Mouse (Mus musculus): ENCODE measurements around the gene H2-T22.
"Not testable (repeated sequence)": the region's sequence is repeated elsewhere in the genome, so short reads cannot be mapped to it uniquely, and the experiment has no call there.

Gene H2-T22

DNA sequence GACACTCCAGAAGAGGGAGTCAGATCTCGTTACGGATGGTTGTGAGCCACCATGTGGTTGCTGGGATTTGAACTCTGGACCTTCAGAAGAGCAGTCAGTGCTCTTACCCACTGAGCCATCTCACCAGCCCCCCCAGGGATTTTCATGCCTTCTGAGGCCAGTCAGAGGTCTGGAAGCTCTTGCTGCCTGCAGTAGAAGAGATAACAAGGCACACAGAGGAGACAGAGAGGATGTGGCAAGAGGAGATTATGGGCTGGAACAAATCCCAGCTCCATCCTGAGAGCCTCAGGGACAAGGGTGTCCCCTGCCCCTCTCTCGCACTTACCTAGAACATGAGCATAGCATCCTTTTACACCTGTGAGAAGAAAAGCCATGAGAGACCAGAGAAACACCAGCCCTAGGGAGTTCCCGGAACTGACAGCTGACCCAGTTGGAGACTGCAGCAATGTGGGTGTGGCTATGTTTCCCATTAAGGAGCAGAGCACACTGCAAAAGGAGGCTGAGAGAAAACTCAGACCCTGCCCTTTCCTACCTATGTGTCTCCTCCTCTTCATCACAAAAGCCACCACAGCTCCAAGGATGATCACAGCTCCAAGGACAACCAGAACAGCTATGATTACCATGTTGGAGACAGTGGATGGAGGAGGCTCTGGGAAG is 12.4 kb downstream of the H2-T22 start:
- in situ Hi-C loops (cut with MseI, MboI): not testable (repeated sequence)

DNA sequence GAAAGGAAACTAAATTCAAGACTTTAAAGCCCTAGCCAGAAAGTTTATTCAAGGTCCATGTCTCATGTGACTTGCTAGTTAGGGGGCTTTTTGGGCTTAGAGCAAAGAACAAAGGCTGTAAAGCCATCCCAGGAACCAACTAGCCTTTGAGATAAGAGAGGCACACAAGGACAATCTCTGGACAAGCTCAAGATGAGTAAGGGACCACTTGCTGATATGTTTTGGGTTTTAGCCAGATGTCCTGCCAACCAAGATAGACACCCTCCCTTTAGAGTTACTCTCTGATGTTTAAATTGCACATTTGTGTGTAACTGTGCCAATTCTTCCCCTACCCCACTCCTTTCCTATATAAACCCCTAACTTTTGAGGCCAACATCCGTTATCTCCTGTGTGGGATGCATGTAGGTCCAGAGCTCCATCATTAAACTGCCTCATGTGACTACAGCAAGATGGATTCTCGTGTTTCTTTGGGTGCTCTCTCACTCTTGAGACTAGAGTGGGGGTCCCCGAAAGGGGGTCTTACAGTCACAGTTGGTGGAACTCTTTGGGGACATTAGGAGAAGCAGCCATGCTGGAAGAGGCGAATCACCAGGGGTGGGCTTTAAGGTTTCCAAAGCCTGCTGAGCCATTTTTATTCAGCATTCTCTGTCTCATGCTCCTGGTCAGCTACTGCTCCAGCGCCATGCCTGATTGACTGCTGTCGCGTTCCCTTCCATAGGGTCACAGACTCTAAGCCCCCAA is 13.5 kb downstream of the H2-T22 start:
- in situ Hi-C loops (cut with MseI, MboI): no loop called here

DNA sequence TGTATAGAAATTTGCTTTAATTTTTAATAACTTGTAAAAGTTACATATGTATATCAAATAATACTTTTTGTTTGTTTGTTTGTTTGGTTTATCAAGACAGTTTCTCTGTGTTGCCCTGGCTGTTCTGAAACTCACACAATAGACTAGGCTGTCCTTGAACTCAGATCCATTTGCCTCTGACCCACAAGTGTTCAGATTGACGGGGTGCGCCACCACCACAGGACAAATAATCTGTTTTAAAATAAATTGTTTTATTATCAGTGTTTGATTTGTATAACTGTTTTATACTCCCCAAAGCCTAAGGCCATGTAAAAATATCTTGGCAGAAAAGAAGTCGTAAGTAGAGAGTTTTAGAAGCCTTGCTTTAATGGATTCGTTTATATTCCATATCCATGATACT is 14.9 kb downstream of the H2-T22 start:
- in situ Hi-C loops (cut with MseI, MboI): no loop called here

DNA sequence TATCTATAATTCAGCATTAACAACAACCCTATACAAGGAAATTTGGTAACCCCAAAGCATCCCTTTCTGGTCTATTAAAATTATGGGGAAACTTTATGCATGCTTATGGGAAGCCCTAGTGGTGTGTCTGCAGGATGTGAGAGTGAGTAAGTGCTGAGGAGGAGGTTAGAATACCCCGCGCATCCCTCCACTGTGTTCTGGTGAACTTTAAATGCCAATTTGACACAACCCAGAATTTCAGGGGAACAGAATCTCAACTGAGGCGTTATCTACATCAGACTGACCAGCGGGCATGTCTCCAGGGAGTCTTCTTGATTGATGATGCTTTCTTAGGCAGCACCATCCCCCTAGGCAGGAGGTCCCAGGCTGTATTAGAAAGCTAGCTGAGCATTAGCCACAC is 16.6 kb downstream of the H2-T22 start:
- in situ Hi-C loops (cut with MseI, MboI): no loop called here

DNA sequence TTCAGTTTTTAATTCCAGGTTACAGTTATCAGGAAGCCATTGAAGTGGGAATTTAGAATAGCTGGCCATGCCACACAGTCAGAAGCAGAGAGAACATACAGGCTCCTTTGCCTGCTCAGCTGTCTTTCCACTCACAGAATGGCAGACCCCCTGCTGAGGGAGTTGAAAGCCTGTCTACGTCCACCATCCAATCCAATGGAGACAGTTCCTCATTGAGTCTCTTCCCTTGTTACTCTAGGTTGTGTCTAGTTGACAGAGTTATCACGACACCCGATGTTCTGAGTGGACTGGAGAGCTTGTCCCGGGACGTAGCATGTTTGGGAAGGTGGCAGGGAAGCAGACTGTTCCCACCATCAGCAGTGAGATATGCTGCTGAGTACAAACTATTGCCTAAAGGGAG is 17.4 kb downstream of the H2-T22 start:
- in situ Hi-C loops (cut with MseI, MboI): no loop called here

DNA sequence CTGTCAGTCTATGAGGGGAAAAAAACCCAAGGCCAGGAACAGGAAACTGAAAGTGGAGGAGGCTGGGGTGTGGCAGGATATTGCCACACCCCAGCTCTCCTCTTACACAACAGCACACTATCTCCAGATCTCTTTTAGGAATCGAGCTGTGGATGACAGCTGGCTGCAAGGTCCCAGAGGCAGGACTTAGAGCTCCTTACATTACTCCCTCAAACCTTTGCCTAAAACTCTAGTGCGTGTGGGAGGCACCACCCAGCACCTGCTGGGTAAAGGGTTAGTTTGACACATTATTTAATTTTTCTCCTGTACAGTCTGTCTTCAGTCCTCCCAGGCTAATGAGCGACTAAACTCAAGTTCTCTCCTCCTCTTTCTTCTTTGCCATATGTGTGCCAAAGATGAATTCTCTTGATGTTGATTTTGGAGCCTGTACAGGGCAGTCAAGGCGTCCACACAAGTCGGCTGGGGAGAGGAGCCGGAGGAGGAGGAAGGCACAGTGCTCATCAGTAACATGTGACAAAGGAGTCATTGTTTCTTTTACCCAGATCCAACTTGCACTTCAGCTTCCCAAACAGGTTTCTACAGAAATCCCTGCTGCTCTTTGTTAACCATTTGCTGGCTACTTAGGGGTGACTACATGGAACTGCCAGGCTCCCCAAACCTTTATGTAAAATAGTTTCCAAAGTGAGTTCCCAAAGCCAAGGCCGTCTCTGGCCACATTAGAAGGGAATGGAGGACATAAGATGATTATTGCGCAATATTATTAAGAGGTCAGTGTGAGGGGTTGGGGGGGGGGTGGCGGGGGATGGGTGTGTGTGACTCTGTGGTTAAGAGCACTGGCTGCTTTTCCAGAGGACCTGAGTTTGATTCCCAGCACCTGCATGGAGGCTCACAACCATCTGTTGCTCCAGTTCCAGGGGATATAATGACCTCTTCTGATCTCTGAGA is 18.6 kb downstream of the H2-T22 start:
- in situ Hi-C loops (cut with MseI, MboI): no loop called here

DNA sequence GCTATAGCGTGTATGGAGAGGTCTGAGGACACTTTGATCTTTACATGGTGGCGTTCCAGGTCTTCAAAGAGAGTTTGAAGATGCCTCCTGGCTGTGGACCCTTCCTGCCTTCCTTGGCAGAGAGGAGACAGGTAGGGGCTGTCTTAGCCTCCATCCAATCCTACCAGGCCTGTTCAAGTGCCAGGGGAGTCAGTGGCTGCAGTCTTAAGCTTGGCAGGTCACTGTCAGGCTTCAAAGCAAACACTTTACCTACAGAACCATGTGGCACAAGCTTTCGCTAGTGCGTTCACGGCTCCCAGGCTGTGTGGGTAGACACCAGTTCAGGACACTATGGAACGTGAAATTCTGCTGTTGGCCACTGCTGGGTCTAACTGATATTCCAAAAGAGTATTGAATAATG is 19.6 kb downstream of the H2-T22 start:
- in situ Hi-C loops (cut with MseI, MboI): no loop called here

DNA sequence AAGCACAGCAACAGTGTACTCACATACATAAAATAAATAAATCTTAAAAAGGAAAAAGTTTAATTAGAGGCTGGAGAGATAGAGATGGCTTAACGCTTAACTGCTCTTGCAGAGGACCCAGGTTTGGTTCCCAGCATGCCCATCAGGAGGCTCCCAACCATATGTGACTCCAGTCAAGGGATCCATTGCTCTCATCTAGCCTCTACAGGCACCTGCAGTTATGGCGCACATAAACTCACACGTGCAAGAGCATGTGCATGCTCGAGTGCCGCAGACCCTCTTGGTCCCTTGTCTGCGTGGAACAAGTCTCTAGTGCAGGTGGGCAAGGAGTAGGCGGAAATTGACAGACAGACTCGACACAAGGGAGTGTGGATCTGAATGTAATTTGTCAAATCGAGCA is 20.4 kb downstream of the H2-T22 start:
- in situ Hi-C loops (cut with MseI, MboI): no loop called here

DNA sequence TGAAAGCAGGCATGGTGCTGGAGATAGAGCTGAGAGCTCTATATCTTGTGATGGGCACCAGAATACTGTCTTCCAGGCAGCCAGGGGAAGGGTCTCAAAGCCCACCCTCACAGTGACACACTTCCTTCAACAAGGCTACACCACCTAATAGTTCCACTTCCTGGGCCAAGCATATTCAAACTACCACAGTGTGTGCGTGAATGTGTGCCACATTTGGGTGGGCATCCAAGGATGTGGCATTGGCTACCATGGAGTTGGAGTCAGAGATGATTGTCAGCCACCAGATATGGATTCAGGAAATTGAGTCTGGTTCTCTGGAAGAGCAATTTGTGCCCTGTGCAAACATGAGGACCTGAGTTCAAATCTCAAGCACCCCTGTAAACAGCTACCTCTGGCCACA is 21.2 kb downstream of the H2-T22 start:
- in situ Hi-C loops (cut with MseI, MboI): no loop called here

DNA sequence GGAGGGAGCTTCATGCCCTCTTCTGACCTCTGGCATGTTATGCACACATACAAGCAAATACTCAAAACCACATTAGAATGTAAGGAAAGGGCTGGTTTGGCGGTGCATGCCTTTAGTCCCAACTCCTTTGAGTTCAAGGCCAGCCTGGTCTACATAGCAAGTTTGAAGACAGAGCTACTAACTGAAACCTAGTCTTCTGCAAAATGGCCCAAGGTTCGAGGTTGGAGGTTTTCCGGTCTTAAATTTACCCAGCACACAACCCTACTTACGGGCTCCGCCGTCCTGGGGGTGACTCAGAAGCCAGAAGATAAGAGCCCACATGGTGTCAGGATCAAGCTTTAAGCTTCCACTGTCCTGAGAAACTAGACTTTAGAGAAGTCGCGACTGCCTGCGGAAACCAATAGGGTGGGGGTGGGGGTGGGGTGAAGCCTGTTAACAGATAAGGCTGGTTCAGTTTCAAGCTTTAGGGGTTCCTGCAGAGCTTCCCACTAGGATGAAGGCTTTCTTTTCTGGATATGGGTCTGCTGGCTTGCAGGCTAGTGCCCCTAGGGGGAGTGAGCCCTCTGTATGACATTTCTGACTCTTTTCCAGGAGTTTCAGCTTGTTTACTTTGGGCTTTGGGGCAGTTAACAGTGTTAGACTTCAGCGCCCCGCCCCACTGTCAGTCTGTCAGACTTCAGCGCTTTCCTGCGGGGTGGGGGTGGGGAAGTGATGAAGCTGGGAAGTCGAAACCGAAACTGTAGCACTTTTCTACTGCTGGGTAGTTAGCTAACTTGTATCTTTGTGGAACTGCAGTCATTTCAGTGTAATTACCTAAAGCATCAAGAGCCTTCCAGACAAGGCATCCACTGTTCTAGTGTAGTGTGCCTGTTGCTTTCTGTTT is 22.1 kb downstream of the H2-T22 start, which contains the start of gene H2-T24:
Gene H2-T24, minus strand, starts transcription at position 370 of the 883 bp plus-strand sequence.
- in situ Hi-C loops (cut with MseI, MboI): no loop called here

DNA sequence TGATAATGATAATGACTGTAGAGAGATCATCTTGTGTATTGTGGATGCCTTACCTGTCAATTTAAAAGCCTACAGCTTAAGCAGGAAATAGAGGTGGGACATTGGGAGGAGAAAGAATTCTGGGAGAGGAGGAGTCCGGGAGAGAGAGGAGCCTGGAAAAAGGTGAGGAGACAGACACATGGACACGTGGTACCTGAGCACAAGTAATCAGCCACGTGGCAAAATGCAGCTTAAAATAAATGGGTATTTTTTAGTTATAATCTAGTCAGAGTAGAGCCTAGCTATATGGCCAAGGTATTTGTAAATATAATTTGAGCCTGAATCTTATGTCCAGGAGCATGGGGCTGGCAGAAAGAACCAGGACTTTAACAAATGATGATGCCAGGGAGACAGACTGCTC is 23.0 kb downstream of the H2-T22 start:
- in situ Hi-C loops (cut with MseI, MboI): no loop called here

DNA sequence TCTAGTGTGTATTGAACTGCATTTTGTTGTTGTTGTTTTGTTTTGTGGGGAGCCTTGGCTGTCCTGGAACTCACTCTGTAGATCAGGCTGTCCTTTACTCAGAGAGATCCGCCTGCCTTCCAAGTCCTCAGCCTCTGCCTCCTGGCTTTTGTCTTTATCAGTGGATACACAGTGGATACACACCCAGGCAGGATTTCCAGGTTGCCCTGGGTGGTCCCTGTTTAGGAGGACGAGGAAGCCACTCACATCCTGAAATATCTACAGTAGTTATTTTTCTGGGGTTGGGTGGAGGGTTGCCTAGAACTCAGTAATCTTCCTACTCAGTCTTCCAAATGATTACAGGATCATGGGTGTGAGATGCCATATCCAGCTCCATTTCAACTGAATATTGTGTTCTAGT is 23.6 kb downstream of the H2-T22 start:
- in situ Hi-C loops (cut with MseI, MboI): no loop called here

DNA sequence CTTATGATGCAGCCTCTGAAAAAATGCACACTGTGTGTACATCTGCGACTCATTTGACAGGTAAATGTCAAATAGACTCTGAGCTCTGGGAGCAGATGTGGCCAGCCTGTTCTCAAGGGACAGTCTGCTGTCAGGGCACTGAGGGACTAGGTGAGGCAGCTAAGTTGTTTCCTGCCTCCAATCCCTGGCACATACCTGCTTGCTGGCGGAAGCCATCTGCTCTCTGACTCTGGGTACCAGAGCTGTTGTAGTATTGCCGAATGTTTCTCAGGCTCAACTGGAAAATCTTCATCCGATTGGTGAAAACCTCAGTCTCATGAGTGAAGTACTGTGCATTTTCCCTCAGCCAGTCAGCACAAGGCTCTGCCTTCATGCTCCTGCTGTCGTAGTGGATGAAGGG is 25.5 kb downstream of the H2-T22 start:
- in situ Hi-C loops (cut with MseI, MboI): no loop called here

DNA sequence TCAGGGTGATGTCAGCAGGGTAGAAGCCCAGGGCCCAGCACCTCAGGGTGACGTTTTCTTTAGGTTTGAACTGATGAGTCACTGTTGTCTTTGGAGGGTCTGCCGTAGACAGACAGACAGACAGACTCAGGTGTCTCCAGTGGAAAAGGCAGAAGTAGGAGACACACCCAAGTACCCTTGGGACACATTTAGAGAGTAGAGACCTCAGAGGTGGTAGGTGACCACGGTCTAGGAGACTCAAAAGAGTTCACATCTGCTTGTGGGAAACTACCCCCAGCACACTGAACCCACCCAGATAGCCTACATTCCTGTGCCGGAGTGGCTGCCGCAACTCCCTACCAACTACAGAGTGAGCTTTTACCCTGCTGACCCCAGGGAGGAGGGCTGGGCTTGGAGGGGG is 27.6 kb downstream of the H2-T22 start:
- in situ Hi-C loops (cut with MseI, MboI): no loop called here

DNA sequence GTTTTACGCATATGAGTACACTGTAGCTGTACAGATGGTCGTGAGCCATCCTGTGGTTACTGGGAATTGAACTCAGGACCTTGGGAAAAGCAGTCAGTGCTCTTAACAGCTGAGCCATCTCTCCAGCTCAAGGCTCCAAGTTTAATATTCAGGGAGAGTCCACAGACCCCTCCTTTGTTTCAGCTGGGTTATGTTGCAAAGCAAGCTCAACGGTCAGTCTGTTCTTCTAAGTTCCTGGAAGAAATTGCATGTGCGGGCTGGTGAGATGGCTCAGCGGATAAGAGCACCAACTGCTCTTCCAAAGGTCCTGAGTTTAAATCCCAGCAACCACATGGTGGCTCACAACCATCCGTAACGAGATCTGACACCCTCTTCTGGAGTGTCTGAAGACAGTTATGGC is 38.1 kb downstream of the H2-T22 start:
- in situ Hi-C loops (cut with MseI, MboI): not testable (repeated sequence)

DNA sequence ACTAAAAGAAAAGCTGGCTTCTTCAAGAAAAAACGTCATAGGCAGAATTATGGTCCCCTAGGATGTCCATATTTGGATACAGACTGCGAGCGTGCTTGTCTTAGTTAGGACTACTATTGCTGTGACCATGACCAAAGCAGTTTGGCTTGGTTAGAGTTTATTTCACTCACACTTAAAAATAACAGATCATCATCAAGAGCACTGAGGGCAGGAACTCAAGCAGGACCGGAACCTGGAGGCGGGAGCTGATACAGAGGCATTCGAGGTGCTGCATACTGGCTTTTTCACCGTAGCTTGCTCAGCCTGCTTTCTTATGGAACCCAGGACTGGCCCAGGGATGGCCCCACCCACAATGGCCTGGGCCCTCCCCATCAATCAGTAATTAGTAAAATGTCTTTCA is 39.2 kb downstream of the H2-T22 start:
- in situ Hi-C loops (cut with MseI, MboI): no loop called here

DNA sequence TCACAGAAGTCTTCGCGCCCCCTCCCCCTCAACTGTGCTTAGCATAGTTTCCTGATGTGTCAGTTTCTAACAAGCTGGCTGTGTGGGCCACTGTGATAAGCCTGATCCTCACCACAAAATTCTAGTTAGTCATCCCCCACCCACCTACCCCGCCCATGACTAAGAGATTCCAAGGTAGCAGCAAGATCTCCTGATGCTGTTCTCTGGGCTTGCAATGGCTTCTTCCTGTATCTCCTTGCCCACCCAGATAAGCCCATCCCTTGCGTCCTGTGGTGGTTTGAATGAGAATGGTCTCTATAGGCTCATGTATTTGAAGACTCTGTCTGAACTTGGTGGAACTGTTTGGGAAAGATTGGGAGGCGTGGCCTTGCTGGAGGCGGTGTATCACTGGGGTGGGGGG is 40.6 kb downstream of the H2-T22 start:
- in situ Hi-C loops (cut with MseI, MboI): no loop called here

DNA sequence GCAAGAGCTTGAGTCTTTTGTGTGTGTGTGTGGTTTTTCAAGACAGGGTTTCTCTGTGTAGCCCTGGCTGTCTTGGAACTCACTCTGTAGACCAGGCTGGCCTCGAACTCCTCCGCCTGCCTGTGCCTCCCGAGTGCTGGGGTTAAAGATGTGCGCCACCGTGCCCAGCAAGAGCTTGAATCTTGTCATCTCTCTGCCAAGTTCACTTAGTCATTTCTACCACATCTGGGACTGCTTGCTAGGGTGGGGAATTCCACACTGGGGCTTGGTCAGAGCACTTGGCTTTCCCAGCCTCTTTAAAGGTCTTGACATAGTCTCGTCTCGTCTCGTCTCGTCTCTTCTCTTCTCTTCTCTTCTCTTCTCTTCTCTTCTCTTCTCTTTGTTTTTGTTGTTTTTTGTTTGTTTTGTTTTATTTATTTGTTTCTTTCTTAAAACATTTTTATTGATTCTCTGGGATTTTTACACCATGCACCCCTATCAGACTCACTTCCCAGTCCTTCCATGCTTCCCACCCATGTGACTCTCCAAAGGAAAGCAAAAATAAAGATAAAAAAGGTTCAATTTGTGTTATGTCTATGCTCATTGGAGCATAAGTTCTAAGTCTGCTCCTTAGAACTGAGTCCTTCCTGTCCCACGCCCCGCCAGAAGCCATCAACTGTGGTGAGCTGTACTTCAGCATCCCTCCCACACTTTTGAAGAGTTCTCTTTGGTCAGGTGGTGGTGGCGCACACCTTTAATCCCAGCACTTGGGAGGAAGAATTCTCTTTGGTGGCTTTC is 41.2 kb downstream of the H2-T22 start:
- in situ Hi-C loops (cut with MseI, MboI): no loop called here

DNA sequence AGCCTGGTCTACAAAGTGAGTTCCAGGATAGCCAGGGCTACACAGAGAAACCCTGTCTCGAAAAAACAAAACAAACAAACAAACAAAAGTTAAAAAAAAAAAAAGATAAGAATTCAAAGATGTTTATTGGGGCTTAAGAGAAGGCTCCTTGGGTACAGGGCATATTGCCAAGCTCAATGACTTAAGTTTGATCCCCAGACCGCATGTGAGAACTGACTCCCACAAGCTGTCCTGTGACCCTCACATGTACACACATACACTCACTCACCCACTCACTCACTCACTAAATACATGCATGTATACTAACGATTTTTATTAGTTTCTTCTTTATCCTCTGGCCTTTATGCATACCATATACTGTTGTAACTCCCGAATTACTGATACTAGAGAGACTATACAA is 42.2 kb downstream of the H2-T22 start:
- in situ Hi-C loops (cut with MseI, MboI): no loop called here

DNA sequence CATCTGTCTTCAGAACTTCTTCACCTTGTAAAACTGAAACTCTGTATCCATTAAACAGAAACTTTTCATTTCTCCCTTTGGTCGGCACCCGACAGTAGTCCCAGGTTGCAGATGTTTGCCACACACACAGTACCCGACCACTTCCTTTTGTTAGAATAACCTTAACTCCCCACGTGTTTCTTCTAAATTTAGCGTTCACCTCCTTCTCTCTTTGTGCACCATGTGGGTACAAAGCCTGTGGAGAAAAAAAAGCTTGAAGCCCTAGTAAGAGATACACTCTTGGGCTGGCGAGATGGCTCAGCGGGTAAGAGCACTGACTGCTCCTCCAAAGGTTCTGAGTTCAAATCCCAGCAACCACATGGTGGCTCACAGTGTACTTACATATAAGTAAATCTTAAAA is 43.2 kb downstream of the H2-T22 start:
- in situ Hi-C loops (cut with MseI, MboI): no loop called here
